Mouse (Mus musculus): ENCODE results near the gene Lce1l.
"Not testable (repeated sequence)": the region's sequence is repeated elsewhere in the genome, so short reads cannot be mapped to it uniquely, and the experiment has no call there.

Lce1l gene

DNA sequence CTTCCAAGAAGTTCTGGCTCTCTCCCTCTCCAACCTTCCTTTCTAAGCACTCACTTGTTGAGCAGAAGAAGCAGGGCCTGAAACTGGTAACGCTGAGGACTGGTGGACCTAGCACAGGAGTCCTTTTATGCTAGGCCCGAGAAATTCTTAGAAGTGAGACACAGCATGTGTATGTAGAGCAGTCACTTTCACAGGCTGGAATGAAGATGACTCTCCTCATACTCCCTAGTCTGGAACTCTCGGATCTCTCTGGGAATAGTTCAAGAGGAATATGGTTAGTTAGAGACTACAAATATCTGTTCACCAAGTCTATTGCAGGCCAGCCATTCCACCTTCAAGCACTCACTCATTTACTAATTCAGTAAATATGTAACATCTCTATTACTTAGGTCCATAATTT lies at the start of gene Lce1l:
TSS of gene Lce1l (minus strand) at position 101 of the 400 bp plus-strand sequence.
- no peak for DNase-seq (ENCODE audit: low read depth, low spot score)

DNA sequence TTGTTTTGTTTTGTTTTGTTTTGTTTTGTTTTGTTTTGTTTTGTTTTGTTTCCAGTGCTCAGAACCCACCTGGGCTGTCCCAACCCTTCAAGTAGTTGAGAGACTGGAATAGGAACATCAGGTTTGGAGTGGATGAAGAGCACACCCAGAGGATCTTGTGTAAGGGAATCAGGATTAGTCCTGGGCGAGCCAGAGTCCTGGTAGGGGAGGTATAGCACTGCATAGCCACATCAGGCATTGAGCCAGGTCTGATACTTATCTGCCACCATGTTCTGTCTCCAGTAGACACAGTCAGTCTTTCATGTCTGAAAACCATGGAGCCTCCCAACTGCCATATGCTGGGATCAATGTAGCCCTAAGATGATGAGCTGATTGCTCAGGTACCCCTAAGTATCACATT lies 43.4 kb upstream of the Lce1l start:
- DNase-seq (ENCODE audit: low read depth, low spot score): no peak

DNA sequence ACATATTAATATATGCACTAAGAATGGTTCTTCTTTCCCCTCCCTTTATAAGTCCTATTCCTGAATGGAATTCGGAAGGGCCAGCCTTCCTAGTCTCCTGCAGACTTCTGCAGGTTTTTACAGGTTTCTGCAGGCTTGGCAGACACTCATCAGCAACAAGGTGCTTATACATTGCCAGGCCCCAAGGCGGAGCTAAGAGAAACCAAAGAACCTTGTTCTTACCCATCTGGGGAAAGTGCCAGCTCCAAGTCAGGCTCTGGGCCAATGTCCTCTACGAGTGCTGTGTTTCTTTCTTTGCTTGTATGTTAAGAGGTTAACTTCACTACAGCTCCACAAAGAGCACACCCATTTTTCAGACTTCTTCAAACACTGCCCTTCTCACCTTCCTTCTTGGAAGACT lies 43.0 kb upstream of the Lce1l start:
- no peak for DNase-seq (ENCODE audit: low read depth, low spot score)

DNA sequence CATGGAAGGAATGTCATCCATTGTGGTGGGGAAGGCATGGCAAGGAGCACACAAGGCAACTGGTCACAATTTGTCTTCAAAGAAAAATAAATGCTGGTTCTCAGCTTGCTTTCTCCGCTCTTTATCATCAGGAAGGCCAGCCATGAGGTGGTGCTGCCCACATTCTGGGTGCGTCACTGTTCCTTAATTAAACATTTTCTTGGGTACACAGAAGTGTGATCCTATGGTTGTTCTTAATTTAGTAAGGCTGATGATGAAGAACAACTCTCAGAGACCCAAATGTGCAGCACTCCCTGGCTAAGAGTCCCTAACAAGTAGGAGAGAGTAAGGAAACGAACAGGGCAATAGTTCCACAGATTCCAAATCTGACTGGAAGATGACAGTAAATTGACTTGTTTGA lies 23.1 kb upstream of the Lce1l start:
- DNase-seq (ENCODE audit: low read depth, low spot score): no peak

DNA sequence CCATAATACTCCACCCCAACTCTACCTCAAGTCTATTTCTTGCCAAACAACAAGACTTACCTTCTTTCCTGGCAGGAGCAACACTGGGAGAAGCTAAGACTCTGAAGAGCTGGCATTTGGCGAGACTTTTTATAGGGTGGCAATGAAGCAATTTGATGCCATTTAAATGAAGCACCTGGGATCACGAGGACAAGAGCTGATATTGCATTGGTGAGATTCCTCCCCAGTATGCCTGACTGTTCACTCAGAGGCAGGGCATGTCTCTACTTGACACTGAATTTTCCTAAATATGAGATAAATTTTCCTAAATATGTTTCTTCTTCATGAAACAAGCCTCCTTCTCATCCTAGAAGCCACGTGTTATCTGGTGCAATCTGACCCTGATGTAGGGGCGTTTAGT lies 19.0 kb upstream of the Lce1l start, which contains the start of gene 2310050C09Rik:
TSS of gene 2310050C09Rik (minus strand) at position 101 of the 400 bp plus-strand sequence.
- DNase-seq (ENCODE audit: low read depth, low spot score): no peak

DNA sequence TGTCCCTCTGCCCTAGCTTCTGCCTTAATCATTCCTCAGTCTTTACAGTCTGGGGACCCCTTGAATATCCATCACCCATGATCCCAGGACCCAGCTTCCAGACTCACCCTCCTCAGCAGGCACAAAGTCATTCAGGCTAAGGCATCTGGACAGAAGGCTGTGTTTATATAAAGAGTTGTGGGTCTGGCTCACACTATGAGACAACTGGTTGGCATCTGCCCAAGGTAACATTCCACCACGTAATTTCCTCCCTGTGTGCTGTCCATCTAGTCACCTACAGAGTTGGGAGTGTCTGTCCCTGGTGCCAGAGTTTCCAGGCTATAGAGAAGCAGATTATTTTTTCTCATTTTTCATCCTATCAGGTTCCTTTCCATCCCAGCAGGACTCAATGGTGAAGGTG lies 24.0 kb downstream of the Lce1l start, which contains the start of gene Kprp:
TSS of gene Kprp (minus strand) at position 140 of the 400 bp plus-strand sequence.
- DNase-seq (ENCODE audit: low read depth, low spot score): no peak

DNA sequence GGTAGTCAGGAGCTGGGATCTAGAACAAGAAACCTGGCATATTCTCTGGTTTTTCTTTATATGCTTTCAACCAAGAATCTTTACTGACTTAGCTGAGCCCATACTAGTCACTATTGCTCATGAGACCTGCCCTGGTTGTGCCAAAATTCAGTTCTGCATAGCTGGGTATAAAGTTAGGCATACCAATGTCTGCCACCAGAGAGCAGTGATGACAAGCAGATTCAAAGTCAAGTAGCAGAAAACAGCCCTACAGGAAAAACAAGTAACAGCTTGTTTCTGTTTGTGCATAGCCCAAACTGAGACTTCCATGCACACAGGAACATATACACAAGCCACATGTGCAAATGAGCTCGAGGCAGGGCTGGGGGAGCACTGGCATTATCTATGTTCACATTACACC lies 25.3 kb downstream of the Lce1l start:
- no peak for DNase-seq (ENCODE audit: low read depth, low spot score)

DNA sequence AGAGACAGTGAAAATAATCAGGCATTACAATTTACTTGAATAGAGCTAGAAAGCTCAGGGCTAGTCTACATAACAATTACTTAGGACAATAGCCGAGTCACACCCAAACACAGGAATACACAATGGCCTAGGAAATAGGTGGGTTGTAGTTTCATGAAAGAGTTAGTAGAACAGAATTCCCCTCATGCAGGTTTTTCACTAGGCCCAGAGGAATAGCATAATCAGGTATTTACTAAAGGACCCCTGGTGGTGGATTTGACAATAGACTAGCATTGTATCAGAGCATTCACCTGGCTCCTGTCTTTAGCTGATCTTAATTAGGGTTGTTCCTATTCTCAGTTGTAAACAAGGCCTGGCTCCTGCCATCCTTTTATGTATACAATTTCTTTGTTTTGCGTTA lies 35.0 kb downstream of the Lce1l start:
- not testable (repeated sequence) for DNase-seq (ENCODE audit: low read depth, low spot score)

DNA sequence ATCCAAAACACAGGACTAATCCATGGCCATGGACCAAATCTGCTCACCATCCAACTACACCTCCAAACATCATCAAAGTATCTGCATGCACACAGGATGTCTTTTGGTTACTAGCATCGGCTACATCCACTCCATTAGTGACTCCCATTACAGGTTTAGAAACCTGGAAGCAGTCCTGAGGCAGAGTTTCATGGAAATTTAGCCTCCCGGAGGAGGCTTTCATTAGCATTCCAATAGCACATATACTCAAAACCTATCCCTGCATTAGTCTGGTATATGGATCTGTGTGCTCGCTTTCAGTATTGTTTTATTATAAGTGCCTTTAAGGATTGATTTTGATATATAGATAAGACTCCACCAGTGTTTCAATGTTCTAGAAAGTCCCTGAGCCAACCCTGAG lies 35.5 kb downstream of the Lce1l start:
- DNase-seq (ENCODE audit: low read depth, low spot score): no peak

DNA sequence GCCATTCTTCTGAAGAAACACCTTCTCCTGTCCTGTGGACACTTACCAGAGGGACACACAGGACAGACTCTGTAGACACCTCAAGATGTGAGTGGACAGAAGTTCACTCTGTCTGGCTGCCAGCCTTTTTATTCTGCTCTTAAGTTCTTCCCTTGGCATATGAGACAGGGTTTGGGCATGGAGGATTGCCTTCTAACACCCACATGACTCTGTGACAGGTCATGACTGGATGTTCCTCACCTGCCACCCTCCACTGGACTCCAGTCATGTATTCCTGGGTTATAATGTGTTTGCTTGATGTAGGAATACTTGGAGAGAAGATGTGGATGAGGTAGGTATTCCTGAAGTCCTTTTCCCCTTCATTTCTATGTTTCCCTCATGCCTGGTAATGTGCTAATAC lies 43.3 kb downstream of the Lce1l start, which contains the start of gene Lce1k:
TSS of gene Lce1k (minus strand) at position 101 of the 400 bp plus-strand sequence.
- DNase-seq (ENCODE audit: low read depth, low spot score): no peak
